Mouse (Mus musculus): ENCODE measurements at regions not wholly inside any gene's neighbourhood (a gene's known extent, or its start where the extent isn't known, plus 50 kb on each side); places are given as distances from the start of the nearest gene placed in this dataset.

- no peak for TF ChIP-seq POLR2A (IDR thresholded peaks at IDR 0.05; ENCODE audit: borderline replicate concordance, extremely low read depth, insufficient read depth, insufficient read length)
- WGBS = 92% methylated on average over 3 of the region's 3 CpGs
- Histone ChIP-seq H3K27me3 (ENCODE audit: control insufficient read depth, insufficient read depth, low read length) (no peaks in the 10 kb centered on the region), H3K36me3 (ENCODE audit: control insufficient read depth, insufficient read depth, low read length) (no peaks in the 10 kb centered on the region), H3K4me1 (ENCODE audit: control insufficient read depth, insufficient read depth, low read length) (no peaks in the 10 kb centered on the region), H3K9ac (ENCODE audit: low read depth, low read length, severe bottlenecking) (no peak overlapping the region), H3K4me2 (replicated peaks; ENCODE audit: low read depth, low read length, severe bottlenecking) (no peak overlapping the region), H3K27ac (replicated peaks; ENCODE audit: low read depth, low read length) (no peak overlapping the region), H3K9me3 (ENCODE audit: control insufficient read depth, low read length) (no peaks in the 10 kb centered on the region), H3K4me3 (replicated peaks; ENCODE audit: low read length) (no peak overlapping the region)
- no peak for ATAC-seq (ENCODE audit: low FRiP score, low read depth)
- no peak for DNase-seq (ENCODE audit: low spot score)
Measured at GRCm38 (mm10) chr3:127985165-127985564, 89.0 kb upstream of the Fam241a start.

DNA sequence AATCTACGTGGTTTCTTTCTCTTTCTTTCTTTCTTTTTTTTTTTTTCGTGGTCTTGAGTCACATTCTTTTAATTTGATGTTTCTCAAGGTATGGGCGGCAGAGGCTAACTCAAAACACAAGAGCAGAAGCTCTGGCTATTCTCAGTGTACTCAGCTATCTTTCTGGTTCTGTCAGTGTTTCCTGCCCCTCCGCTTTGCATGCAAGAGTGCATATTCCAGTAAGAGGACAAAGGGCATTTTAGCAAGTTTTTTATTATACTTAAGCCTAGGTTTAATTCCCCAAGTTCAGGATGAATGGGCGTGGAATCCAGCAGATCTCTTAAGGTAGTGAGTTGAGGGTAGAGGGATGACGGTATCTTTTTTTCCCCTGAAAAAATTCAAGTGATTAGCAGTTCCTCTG lies 81.1 kb upstream of the Fam241a start:
- Histone ChIP-seq H3K4me1 (ENCODE audit: control insufficient read depth, insufficient read depth, low read length) (no peaks in the 10 kb centered on the region), H3K27me3 (ENCODE audit: control insufficient read depth, insufficient read depth, low read length) (no peaks in the 10 kb centered on the region), H3K27ac (replicated peaks; ENCODE audit: low read depth, low read length) (no peak overlapping the region), H3K4me2 (replicated peaks; ENCODE audit: low read depth, low read length, severe bottlenecking) (no peak overlapping the region), H3K4me3 (replicated peaks; ENCODE audit: low read length) (no peak overlapping the region), H3K9me3 (ENCODE audit: control insufficient read depth, low read length) (no peaks in the 10 kb centered on the region), H3K9ac (ENCODE audit: low read depth, low read length, severe bottlenecking) (no peak overlapping the region), H3K36me3 (ENCODE audit: control insufficient read depth, insufficient read depth, low read length) (no peaks in the 10 kb centered on the region)
- WGBS = 64% methylated on average over 6 of the region's 6 CpGs
- ATAC-seq (ENCODE audit: low FRiP score, low read depth) (no peak), DNase-seq (ENCODE audit: low spot score) (no peak)
- TF ChIP-seq POLR2A (IDR thresholded peaks at IDR 0.05; ENCODE audit: borderline replicate concordance, extremely low read depth, insufficient read depth, insufficient read length) = no peak

DNA sequence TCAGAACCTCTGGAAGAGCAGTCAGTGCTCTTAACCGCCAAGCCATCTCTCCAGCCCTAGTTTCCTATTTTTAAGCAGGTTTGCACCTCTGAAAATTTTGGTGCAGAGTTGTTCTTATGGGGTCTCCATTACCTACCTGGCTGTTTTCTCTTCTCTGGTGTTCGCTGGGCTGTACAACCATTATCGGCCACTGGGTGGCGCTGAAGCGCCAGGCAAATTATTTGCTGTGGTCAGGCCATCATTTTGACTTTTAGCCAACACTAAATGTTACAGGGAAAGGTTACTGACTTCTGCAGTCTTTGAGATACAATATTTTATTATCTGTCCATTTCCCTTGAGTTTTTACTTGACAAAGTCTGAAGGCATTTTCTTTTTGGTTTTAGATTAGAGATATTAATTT lies 74.8 kb upstream of the Fam241a start:
- no peak overlapping the region for H3K4me3 ChIP-seq (replicated peaks; ENCODE audit: low read length)
- 6% methylated on average over 5 of the region's 5 CpGs for WGBS
- H3K9ac ChIP-seq (ENCODE audit: low read depth, low read length, severe bottlenecking) = no peak overlapping the region
- H3K27ac ChIP-seq (replicated peaks; ENCODE audit: low read depth, low read length) = no peak overlapping the region
- H3K9me3 ChIP-seq (ENCODE audit: control insufficient read depth, low read length) = no peaks in the 10 kb centered on the region
- no peaks in the 10 kb centered on the region for H3K4me1 ChIP-seq (ENCODE audit: control insufficient read depth, insufficient read depth, low read length)
- TF ChIP-seq POLR2A (IDR thresholded peaks at IDR 0.05; ENCODE audit: borderline replicate concordance, extremely low read depth, insufficient read depth, insufficient read length) = no peak
- H3K27me3 ChIP-seq (ENCODE audit: control insufficient read depth, insufficient read depth, low read length) = no peaks in the 10 kb centered on the region
- no peak overlapping the region for H3K4me2 ChIP-seq (replicated peaks; ENCODE audit: low read depth, low read length, severe bottlenecking)
- no peak for ATAC-seq (ENCODE audit: low FRiP score, low read depth)
- H3K36me3 ChIP-seq (ENCODE audit: control insufficient read depth, insufficient read depth, low read length) = no peaks in the 10 kb centered on the region
- peak; percentile 29 for DNase-seq (ENCODE audit: low spot score)

DNA sequence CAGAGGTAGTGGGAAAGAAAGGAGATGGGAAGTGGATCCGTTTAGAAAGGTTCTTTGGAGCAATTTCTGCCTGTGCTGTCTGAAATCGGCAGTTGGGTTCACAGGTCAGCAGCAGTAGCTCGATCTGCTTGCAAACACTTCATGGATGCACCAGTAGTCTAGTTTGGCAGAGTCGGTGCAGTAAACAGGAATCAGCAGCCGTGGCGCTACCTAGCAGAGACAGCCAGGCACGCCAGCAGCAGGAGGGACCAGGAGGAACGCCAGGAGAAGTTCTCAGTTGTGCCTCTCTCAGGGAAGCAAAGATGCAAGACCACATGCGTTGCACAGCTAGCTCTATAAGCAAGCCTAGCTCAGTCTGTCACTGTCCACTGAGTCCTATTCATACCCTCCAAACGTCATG lies 71.0 kb upstream of the Fam241a start:
- no peak for ATAC-seq (ENCODE audit: low FRiP score, low read depth)
- Histone ChIP-seq H3K27me3 (ENCODE audit: control insufficient read depth, insufficient read depth, low read length) (no peaks in the 10 kb centered on the region), H3K4me3 (replicated peaks; ENCODE audit: low read length) (no peak overlapping the region), H3K9me3 (ENCODE audit: control insufficient read depth, low read length) (no peaks in the 10 kb centered on the region), H3K4me1 (ENCODE audit: control insufficient read depth, insufficient read depth, low read length) (no peaks in the 10 kb centered on the region), H3K9ac (ENCODE audit: low read depth, low read length, severe bottlenecking) (no peak overlapping the region), H3K27ac (replicated peaks; ENCODE audit: low read depth, low read length) (no peak overlapping the region), H3K36me3 (ENCODE audit: control insufficient read depth, insufficient read depth, low read length) (no peaks in the 10 kb centered on the region), H3K4me2 (replicated peaks; ENCODE audit: low read depth, low read length, severe bottlenecking) (no peak overlapping the region)
- DNase-seq (ENCODE audit: low spot score) = no peak
- TF ChIP-seq POLR2A (IDR thresholded peaks at IDR 0.05; ENCODE audit: borderline replicate concordance, extremely low read depth, insufficient read depth, insufficient read length) = no peak
- WGBS = 71% methylated on average over 10 of the region's 10 CpGs

DNA sequence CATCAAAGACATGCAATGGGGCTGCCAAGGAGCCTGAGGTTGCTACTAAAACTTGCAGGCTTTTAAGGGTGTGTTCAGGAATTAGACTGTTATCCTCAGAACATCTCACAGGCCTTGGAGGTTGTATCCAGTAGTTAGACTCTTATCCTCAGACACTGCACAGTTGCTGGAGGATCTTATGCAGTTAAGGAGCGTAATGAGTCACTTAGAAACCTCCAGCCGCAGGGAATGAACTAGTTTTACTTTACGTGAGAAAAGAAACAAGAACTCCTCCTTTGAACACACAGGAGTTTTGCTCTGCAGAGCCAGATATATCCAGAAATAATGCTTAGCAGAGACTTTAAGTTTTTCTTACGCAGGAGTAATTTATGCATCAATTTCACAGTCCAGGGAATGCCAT lies 70.1 kb upstream of the Fam241a start:
- no peak overlapping the region for H3K9ac ChIP-seq (ENCODE audit: low read depth, low read length, severe bottlenecking)
- DNase-seq (ENCODE audit: low spot score) (no peak), ATAC-seq (ENCODE audit: low FRiP score, low read depth) (no peak)
- H3K36me3 ChIP-seq (ENCODE audit: control insufficient read depth, insufficient read depth, low read length) = no peaks in the 10 kb centered on the region
- no peak overlapping the region for H3K4me3 ChIP-seq (replicated peaks; ENCODE audit: low read length)
- H3K4me1 ChIP-seq (ENCODE audit: control insufficient read depth, insufficient read depth, low read length) = no peaks in the 10 kb centered on the region
- WGBS = 77% methylated on average over 4 of the region's 4 CpGs
- no peaks in the 10 kb centered on the region for H3K9me3 ChIP-seq (ENCODE audit: control insufficient read depth, low read length)
- H3K4me2 ChIP-seq (replicated peaks; ENCODE audit: low read depth, low read length, severe bottlenecking) = no peak overlapping the region
- no peak for TF ChIP-seq POLR2A (IDR thresholded peaks at IDR 0.05; ENCODE audit: borderline replicate concordance, extremely low read depth, insufficient read depth, insufficient read length)
- no peaks in the 10 kb centered on the region for H3K27me3 ChIP-seq (ENCODE audit: control insufficient read depth, insufficient read depth, low read length)
- H3K27ac ChIP-seq (replicated peaks; ENCODE audit: low read depth, low read length) = no peak overlapping the region
